Mouse (Mus musculus) testis, adult 10 weeks (tissue): Measurements from ENCODE around the gene Olfr1269. TPM values are rescaled to one million over a fixed set of nuclear protein-coding genes. Genes with fewer than 3 reads are reported as not detected.

Experiments
- polyA plus RNA-seq: library from polyadenylated mRNA; stranded (reverse); fragments of 350-450 nt; fragmentation: Illumina TruSeq; extraction: RNeasy Lipid Tissue Mini Kit (QIAGEN cat#74804); gene quantifications from one replicate; pipeline ENCODE4 v1.2.3, GENCODE M21; 2014; ENCODE audit warnings: low read depth, low replicate concordance

Olfr1269 gene
- not detected for polyA plus RNA-seq

GRCm38 (mm10) chr2:90121312-90121711 is at the start of gene Olfr1269:
Gene Olfr1269, minus strand, starts transcription at chr2:90121412.

GRCm38 (mm10) chr2:90152991-90153390 is 31.8 kb upstream of the Olfr1269 start, which contains the start of gene Olfr1270:
Gene Olfr1270, minus strand, starts transcription at chr2:90153091.

DNA sequence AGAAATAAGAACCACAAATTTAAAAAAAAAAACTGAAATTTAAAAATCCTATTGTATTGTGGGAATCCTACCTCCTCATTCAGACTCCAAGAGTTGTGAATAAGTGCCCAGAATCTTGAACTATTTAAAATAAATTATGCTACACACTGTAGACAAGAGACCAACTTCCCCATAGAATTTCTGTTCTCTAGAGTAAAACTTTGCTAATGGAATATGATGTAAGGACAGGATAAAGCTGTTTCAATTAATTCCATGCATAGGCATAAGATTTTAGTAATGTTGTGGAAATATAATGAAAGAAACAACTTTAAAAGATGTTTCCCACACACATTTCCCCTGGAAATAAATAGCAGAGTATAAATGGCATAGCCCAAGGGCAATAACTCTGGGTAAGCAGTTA is 21.0 kb upstream of the Olfr1269 start, which contains the start of gene Olfr32:
Gene Olfr32, minus strand, starts transcription at position 101 of the 400 bp plus-strand sequence.

Other genes with a start within 250 kb of the Olfr1269 start
- 0.14 TPM for gene Olfr1257, start 243.0 kb downstream of the Olfr1269 start, polyA plus RNA-seq
- not detected for gene Olfr1258, start 194.1 kb downstream of the Olfr1269 start, polyA plus RNA-seq
- 0.07 TPM for gene Olfr1259, start 172.7 kb downstream of the Olfr1269 start, polyA plus RNA-seq
- not detected for gene Olfr1260, start 147.1 kb downstream of the Olfr1269 start, polyA plus RNA-seq
- gene Olfr1261, start 130.2 kb downstream of the Olfr1269 start, polyA plus RNA-seq = not detected
- gene Olfr1262, start 121.3 kb downstream of the Olfr1269 start, polyA plus RNA-seq = 0.03 TPM
- 0.04 TPM for gene Olfr1263, start 109.3 kb downstream of the Olfr1269 start, polyA plus RNA-seq
- not detected for gene Olfr1264, start 95.8 kb downstream of the Olfr1269 start, polyA plus RNA-seq
- gene Olfr1265, start 86.1 kb downstream of the Olfr1269 start, polyA plus RNA-seq = not detected
- gene Olfr140, start 57.8 kb downstream of the Olfr1269 start, polyA plus RNA-seq = not detected
- gene Olfr32, start 20.9 kb upstream of the Olfr1269 start, polyA plus RNA-seq = 0.49 TPM
- gene Olfr1270, start 31.7 kb upstream of the Olfr1269 start, polyA plus RNA-seq = 0.29 TPM
- 0.15 TPM for gene Olfr1506, start 103.1 kb upstream of the Olfr1269 start, polyA plus RNA-seq
- gene Olfr142, start 136.2 kb upstream of the Olfr1269 start, polyA plus RNA-seq = not detected
- gene Olfr1271, start 149.6 kb upstream of the Olfr1269 start, polyA plus RNA-seq = not detected
- not detected for gene Olfr1272, start 171.4 kb upstream of the Olfr1269 start, polyA plus RNA-seq
- not detected for gene Gm13769, start 200.8 kb upstream of the Olfr1269 start, polyA plus RNA-seq